ENCODE assay signal across 8 mouse cellular contexts in the genomic region with DNA sequence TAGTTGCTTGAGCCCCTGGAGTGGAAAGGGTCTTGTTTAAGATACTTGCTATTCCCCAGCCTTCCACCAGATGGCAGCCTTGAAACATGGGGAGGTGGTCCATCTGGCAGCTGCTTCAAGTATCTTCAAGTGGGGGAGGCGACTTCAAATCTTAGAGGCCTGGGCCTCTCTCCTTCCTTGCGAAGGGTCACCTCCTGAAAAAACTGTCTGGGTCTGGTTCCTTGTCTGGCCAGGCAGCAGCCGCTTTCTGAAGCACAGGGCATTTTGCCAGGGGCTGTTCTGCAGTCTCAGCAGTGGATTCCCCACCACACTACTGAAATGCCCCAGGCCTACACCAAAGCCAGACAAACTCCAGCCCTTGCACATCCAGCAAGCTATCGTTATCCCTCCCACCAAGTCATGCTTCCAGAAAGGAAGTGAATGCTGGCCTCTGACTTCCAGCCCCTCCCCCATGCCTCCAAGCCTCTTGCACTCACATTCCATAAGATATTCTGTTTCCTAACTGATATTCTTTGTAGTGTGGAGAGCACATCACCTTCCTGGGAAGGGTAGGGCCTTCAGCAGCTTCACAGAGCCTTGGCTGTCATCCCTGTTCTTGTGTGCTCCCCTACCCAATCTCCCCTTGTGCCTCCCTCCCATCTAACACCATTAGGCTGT. TPM values are rescaled to one million over a fixed set of nuclear protein-coding genes. Genes with fewer than 3 reads are reported as not detected.
DNase-seq lines count a peak whose midpoint lies in the region; ATAC-seq lines count a peak whose summit lies in the region.

No protein-coding gene starts in this region.

- peak; percentile 20 for DNase-seq in WW6 (ENCODE audit: low read depth, low spot score)
- peak; percentile 72 for DNase-seq in gastrocnemius, postnatal 14 days
- DNase-seq in intestine, embryonic 14.5 days (ENCODE audit: low spot score): peak; percentile 89
- peak; percentile 47 to 75 for DNase-seq in left cerebral cortex, adult 9 months (ENCODE audit: low spot score in 2 of 2)
- peak; percentile 81 for DNase-seq in right cerebral cortex, postnatal 4 days

- intact Hi-C loops in gastrocnemius, postnatal 14 days (cut with DNase I; ENCODE audit: low total_unique reads): loop anchor here (5.0 to 10.0 kb wide), 2 partner anchors 104 to 306 kb away; no protein-coding TSS in a partner anchor

- ATAC-seq in common myeloid progenitor, adult 5-6 weeks (replicated peaks; ENCODE audit: low read depth, poor library complexity, severe bottlenecking): 0 out of 2 replicates have a peak, but pooled peaks have one; percentile 32
- peak; percentile 93 for ATAC-seq in intestine, embryonic 14.5 days (replicated peaks; ENCODE audit: low FRiP score, low TSS enrichment, low read depth)
- ATAC-seq in activated CD4-positive, CD25-positive, alpha-beta regulatory T cell, adult 4 months: no peak

- H3K27ac ChIP-seq in intestine, embryonic 14.5 days (ENCODE audit: low read depth): peak overlapping the region; percentile 82

- no peak overlapping the region for H3K9ac ChIP-seq in intestine, embryonic 14.5 days (ENCODE audit: low read length)

- no peaks in the 10 kb centered on the region for H3K36me3 ChIP-seq in intestine, embryonic 14.5 days (ENCODE audit: control insufficient read depth, insufficient read depth, low read length)
- H3K36me3 ChIP-seq in megakaryocyte, embryonic 14.5 days (replicated peaks; ENCODE audit: low read length): no peaks in the 10 kb centered on the region

- WGBS in intestine, embryonic 14.5 days: 5% methylated on average over 4 of the region's 4 CpGs

- peak overlapping the region; percentile 3; the same call in 1 of the 2 replicates for H3K4me2 ChIP-seq in intestine, embryonic 14.5 days (ENCODE audit: low read length)

- H3K4me3 ChIP-seq in intestine, embryonic 14.5 days (ENCODE audit: low read depth, low read length): no peak overlapping the region
- H3K4me3 ChIP-seq in megakaryocyte, embryonic 14.5 days (replicated peaks): peak overlapping the region; percentile 5

- H3K27me3 ChIP-seq in intestine, embryonic 14.5 days (replicated peaks; ENCODE audit: control insufficient read depth, insufficient read depth, low read length): no peaks in the 10 kb centered on the region
- H3K27me3 ChIP-seq in megakaryocyte, embryonic 14.5 days (replicated peaks): peaks cover 47% of the 10 kb centered on the region

- H3K9me3 ChIP-seq in intestine, embryonic 14.5 days (ENCODE audit: control insufficient read depth, low read length): no peaks in the 10 kb centered on the region
- H3K9me3 ChIP-seq in megakaryocyte, embryonic 14.5 days: no peaks in the 10 kb centered on the region

- peaks cover 29% of the 10 kb centered on the region for H3K4me1 ChIP-seq in intestine, embryonic 14.5 days (replicated peaks; ENCODE audit: control insufficient read depth, insufficient read depth, low read length)
- peaks cover 10% of the 10 kb centered on the region for H3K4me1 ChIP-seq in megakaryocyte, embryonic 14.5 days

RNA-seq across cellular contexts. Expression of a gene that starts 48.1 kb away (rescaled TPM):
- 61.3 and 77.8 TPM in 2 replicates for total RNA-seq in common myeloid progenitor, adult 5-6 weeks (2017)
- 10 to 100 TPM; 71.5 to 78.3 TPM for total RNA-seq in gastrocnemius, postnatal 14 days (2021)
- 136 and 151 TPM in 2 replicates for polyA plus RNA-seq in intestine, embryonic 14.5 days (2014; fragmentation: Nextera tagmentation; extraction: Ambion mirVana)
- 8.6 TPM in 1 of 2 replicates, not detected in the other for polyA plus RNA-seq in megakaryocyte, embryonic 14.5 days (2012; ENCODE audit: insufficient read depth, low replicate concordance)
- 100 to 1,000 TPM in 1 of 2 experiments, 10 to 100 TPM in 1; 99.5 to 132 TPM for polyA plus RNA-seq in activated CD4-positive, CD25-positive, alpha-beta regulatory T cell, adult 4 months (2017; shearing (Covaris generic))

Comparison
In these comparisons a context has a peak if more than half of its experiments do, and no peak if none do; other contexts are left out.
1. DNase-seq: peak in every context shown above with its lines; median percentile 89 in intestine, embryonic 14.5 days; 81 in right cerebral cortex, postnatal 4 days; 72 in gastrocnemius, postnatal 14 days; 61 in left cerebral cortex, adult 9 months; 20 in WW6.
2. RNA of a gene that starts 48.1 kb away (polyA plus RNA-seq): 136 to 151 TPM in intestine, embryonic 14.5 days and 99.5 to 132 TPM in activated CD4-positive, CD25-positive, alpha-beta regulatory T cell, adult 4 months; 8.6 TPM in megakaryocyte, embryonic 14.5 days; every median in the first group is over 10 times any median in the second.